Mouse (Mus musculus): ENCODE measurements around the gene G430095P16Rik.

G430095P16Rik gene

DNA sequence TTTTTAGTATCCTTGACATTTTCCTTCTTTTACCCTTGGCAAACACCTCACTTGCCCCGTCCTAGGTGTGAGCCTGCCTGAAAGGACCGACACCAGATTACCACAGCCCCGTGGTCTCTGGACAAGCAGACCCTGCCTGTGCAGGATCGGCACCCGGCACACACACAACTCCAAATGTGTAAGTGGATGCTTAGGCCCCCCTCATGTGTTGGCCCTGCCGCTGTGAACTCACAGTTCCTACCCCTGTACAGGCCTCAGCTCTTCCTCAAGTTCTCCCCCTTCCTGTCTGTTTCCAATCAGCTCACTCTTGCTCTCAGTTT lies 317 bp upstream of the G430095P16Rik start:
- DNase-seq (ENCODE audit: low spot score in 2 of 2) = no peak

DNA sequence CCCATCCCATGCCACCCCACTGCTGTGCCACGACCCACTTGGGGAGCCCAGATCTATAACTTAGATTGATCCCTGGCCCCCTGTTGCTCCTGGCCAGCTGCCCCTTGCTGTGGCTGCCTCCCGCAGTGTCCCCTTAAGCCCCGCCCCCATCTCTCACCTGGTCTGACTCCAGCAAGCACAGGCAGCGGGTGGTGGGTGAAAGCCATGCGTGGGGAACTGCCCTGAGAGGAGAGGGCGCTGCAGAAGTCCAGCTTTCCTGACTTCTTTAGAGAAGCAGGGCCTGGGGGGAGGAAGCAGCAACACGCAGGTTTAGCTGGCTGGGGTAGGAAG lies 729 bp downstream of the G430095P16Rik start:
- no peak for DNase-seq (ENCODE audit: low spot score in 2 of 2)

DNA sequence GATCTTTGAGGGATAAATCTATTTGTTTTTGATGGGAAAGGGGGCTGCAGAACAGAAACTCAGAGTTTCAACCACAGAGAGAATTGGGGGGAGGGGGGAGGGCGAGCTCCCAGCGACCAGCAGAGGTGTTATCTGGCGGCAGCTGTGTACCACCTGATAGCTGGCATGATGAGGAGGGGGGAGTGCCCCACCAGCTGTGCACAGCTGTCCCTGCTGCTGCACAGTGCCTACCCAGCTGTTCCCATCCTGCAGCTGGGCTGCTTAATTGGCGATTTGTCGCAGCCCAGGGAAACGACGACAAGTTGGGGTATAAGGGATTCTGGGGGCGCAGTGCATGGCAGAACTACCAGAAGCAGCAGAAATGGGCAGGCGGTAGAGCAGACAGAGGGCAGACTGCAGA lies 1.9 kb downstream of the G430095P16Rik start:
- DNase-seq (ENCODE audit: low spot score in 2 of 2) = no peak

DNA sequence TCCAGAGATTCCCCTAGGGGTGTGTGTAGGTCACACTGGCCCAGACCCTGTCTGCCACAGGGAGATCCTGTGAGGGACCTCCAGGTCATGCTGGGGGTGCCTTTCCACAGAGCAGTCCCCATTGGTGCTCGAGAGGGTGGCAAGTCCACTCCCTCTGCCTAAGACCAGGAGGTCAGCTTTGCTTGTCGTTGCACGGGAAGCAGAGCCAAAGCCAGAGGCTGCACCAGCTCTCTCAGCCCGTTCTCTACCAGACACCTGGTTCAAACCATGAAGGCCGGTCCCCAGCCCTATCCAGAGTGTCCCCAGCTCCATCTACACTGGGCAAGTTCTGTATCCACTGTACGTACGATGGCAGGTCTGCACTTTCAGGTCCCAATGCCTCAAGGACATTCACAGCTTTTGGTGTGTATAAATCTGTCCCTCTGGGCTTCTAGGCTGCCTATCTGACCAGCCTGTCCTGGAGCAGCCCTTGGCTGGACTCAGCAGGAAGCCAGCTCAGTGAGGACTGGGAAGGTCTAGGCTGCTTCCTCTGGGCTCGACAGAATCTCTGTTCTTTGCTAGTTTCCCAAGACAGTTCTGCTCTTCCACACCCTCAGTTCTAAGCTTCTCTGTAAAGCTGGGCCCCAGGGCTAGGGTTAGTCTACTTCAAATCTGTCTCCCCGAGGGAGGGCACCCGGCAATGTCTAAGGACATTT lies 2.6 kb downstream of the G430095P16Rik start:
- DNase-seq (ENCODE audit: low spot score in 2 of 2) = no peak

DNA sequence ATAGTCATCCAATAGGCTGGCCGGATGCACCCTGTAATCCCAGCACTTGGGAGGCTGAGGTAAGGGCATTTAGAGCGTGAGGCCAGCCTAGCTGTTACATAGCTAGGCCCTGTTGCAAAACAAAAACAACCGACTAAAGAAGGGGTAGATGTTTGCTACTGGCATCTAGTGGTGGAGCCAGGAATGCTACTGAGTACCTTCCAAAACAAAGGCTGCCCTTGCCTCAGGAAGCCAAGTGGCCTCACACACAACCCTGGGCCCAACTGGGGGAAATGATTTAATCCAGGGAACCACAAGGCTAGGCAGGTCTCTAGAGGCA lies 3.1 kb downstream of the G430095P16Rik start:
- no peak for DNase-seq (ENCODE audit: low spot score in 2 of 2)

DNA sequence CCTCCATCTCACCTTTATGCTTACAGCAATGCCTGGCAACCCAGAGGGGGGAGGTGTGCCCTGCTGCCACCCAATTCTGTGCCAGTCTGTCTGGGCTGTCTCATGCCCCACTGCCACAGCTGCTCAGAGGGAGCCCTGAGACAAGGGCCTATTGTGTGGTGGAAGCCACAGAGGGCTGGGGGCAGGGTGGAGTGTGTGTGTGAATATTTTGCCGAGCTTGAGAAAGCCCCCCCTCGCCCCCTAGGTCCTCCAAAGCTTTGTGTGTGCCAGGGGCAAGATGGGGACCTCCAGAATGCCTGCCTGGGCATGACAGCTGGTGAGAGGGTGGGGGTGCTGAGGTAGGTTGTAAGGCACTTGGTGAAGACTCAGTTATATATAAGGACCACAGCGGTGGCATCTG lies 5.7 kb downstream of the G430095P16Rik start:
- DNase-seq (ENCODE audit: low spot score in 2 of 2) = no peak

DNA sequence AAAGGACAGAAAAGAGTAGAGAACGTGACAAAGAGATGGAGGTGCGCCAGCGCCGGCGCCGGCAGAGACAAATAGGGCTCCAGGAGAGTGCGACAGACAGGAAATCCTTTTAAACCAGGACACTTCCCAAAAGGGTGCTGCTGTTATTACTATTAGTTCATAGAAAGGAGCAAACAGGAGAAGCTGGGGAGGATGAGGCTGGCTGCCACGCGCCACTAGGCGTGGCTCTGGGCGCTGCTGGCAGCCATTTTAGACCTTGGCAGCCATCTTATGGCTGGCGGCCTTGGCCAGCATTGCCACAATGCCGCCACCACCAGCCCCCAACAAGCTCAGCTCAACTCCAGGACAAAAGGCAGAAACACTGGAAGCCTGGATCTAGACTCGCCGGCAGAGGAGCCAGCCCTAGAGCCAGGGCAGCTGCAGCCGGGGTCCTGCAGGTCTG lies 7.1 kb downstream of the G430095P16Rik start:
- DNase-seq (ENCODE audit: low spot score in 2 of 2) = no peak

DNA sequence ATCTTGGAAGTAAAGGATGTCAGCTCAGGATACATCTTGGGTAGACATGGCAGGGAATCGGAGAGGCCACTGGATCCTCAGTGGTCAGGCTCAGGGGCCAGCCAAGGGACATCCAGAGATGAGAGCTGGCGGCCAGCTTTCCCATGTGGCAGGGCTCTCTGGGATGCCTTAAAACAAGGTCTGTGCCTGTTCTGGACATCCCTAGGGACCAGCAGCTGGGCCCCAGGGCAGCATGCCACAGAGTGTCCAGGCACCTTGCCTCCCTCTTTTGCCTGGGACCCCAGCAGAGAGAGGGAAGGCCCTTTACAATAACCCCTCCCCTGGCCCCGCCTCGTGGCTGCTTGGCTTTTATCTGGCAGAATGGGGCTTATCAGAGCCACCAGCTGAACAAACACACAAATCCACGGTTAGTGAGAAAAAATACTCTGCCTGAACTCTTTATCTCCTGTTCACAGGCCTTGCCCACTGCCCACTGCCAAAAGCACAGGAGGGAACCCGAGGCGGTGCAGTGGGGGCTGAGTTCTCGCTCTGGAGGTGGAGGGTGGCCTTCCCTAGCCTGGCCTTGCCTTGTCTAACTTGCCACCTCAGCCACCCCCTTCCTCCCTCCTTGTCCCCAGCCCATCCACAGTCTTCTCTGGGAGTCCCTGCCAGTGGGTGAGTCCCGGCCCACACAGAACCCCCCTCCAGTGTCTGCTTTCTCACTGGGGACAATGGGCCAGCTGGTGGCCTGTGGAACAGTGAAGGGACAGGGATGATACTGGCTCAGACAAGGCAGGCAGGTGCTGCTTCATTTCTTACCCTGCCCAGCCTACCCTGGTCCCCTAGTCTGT lies 7.9 kb downstream of the G430095P16Rik start:
- peak in 1 of 2 experiments; percentile 60 for DNase-seq (ENCODE audit: low spot score in 2 of 2)

DNA sequence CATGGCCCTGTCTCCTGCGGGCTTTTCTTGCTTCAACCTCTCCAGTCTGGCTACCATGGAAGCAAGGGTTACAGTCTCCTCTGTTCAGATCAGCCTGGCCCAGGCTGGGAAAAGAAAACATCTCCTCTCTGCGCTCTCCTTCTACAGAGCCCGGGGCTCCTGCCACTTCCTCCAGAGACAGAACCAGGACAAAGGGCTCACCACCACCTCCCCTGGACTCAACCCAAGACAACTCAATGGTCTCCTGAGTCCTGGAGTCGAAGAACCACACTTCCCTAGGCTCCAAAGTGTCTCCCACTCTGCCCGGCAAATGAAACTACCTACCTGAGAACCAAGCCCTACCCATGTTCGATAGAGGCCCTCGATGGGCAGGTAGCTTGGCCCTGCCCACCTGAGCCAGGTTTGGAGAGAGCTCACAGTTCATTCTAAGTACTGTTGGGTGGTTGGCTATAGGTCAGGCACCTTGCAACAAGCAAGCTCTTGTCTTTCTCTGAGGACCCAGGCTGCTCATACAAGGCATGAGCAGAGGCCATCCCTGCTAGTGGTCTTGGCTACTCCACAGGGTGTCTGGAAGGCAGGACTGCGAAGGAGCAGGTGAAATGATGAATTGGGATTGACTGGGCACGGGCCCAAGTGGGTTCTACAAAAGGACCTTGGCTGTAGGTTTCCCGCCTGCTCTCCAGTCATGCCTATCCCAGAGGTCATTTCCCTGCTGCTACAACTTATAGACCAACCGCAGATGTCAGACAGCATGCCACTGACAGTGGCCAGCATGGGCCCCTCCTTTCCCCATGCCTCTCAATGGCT lies 8.8 kb downstream of the G430095P16Rik start:
- no peak for DNase-seq (ENCODE audit: low spot score in 2 of 2)

DNA sequence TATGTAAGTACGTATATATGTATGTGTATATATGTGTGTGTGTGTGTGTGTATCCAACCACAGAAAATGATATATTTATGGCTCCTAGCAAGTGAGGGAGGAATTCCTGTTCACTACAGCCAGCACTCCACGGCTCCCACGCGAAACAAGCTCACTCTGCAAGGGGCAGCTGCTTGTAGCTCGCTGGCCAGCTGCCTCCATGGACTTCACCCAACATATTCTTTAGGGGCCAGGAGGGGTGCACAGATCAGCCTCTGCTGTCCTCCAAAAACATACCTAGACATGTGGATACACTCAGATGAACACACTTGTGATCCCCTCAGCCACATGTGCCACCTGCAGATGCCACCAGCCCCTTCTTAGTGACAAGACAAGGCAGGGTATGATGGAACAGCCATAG lies 9.7 kb downstream of the G430095P16Rik start:
- DNase-seq (ENCODE audit: low spot score in 2 of 2) = no peak

DNA sequence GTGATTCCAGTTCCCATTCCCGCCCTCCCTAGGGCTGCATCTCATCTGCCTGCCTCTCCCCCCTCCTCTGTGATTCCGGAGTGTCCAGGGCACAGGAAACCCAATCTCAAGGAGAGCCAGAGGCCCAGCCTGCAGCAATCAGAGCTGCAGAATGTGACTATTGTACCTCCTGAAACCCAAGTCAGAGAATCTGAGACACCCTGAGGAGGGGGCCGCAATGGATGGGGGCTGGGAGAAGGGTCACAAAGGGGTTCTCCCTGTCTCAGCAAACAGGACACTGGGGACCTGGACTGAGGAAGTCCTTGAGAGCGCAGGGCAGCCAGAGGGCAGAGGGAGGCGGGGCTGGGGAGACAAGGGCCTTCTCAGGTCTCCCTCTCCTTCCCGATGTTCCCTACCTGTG lies 10.2 kb downstream of the G430095P16Rik start:
- no peak for DNase-seq (ENCODE audit: low spot score in 2 of 2)

DNA sequence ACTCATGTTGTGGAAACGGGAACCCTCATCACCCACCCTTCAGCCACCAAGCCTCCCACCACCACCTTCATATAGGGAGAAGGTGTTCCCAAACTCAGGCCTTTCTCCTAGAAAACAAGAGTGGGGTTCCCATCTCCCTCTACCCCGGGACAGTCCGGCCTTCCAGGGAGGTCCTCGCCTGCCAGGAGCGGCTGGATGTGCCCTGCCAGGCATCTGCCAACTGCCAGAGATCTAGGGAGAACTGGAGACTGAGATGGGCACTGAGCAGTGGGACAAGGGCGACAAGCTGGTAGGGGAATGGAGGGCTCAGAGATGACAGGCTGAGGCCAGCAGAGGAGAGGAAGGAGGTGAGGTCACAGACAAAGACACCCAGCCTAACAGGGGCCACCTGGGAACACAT lies 11.2 kb downstream of the G430095P16Rik start:
- no peak for DNase-seq (ENCODE audit: low spot score in 2 of 2)

DNA sequence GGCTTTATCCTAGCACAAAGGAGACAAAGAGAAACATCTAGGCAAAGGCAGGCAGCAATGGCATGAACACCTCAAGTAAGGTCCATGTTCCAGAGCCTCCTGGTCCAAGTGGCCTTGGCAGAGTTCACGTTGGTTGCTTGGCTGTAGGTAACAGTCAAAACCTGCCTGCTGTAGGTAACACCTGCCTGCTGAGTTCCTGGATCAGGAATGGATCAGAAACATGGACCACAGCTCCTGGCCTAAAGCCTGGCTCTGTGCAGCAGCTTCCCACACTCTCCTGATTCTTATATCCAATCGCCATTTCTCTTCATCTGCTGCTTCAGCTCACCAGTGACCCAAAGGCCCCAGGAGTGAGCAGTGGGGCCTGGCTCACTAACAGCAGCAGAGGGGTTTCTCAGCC lies 11.9 kb downstream of the G430095P16Rik start:
- DNase-seq (ENCODE audit: low spot score in 2 of 2) = no peak

DNA sequence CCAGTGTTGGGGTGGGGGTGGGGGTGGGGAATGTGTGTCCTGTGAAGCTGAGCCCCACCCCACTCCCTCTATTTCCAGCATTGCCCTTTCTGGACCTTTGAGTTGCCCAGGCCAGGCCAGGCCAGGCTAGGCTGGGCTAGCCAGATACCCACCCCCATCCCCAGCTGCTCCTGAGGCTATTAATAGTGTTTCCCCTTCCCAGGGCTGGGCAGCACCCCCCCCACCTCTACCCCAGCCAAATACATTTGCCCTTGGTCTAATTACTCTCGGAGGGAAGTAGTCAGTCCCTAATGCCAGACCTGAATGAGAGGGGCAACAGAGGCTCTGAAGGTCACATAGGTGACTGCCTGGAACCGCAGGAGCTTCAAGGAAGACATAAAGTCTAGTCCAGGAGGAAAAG lies 12.8 kb downstream of the G430095P16Rik start:
- DNase-seq (ENCODE audit: low spot score in 2 of 2) = no peak

DNA sequence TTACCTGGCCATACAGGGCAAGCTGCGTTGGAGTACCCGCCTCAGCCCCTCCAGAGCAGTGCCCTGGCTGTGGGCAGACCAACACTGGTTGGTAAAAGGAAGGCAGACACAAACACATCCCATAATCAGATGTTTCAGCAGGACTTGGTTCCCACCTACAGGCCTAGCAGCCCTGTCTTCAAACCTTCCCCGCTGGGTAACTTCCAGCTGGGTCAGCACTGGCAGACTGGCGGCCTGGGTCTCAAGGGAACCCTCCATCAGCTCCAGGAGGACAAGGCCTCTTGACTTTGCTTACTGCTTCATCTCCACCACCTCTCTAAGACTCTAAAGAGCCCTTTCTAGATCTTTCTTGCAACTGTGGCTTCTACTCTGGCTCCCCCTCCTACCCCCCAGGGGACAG lies 13.7 kb downstream of the G430095P16Rik start:
- no peak for DNase-seq (ENCODE audit: low spot score in 2 of 2)

DNA sequence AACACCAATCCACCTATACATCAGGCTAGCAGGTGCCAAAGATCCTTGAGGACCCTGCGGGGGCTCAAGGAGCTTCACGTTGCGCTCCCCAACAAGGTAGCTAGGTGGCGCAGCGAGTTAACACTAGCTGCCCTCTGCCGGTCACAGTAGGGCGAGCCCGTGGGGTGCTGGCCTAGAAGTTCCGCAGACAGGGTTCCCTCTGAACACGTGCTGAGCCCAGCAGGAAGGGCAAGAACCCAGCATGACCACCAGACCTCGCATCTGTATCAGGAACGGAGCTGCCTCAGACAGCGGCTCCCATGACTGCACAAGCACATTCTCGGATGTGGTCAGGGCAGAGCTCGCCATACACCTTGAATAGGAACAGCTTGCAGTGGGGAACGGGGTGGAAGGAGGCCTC lies 14.8 kb downstream of the G430095P16Rik start:
- DNase-seq (ENCODE audit: low spot score in 2 of 2) = peak; percentile 73 to 87

DNA sequence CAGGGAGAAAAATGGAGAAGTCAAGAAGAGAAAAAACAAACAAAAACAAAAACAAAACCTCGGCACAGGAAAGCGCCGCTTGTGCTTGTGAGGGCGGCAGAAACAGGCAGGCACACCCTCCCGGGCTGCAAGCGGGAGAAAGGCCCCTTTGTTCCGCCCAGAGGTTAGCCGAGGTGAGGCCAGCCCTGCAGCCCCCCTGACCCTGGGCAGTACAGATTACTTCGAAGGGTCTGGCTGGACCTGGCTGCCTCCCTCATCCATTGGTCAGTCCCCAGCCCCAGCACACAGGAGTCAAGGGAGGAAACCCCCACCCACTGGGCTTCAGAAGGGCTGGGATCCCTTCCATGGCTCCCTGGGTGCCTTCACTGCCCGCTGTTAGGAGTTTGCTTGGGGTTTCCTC lies 15.5 kb downstream of the G430095P16Rik start:
- DNase-seq (ENCODE audit: low spot score in 2 of 2) = no peak

DNA sequence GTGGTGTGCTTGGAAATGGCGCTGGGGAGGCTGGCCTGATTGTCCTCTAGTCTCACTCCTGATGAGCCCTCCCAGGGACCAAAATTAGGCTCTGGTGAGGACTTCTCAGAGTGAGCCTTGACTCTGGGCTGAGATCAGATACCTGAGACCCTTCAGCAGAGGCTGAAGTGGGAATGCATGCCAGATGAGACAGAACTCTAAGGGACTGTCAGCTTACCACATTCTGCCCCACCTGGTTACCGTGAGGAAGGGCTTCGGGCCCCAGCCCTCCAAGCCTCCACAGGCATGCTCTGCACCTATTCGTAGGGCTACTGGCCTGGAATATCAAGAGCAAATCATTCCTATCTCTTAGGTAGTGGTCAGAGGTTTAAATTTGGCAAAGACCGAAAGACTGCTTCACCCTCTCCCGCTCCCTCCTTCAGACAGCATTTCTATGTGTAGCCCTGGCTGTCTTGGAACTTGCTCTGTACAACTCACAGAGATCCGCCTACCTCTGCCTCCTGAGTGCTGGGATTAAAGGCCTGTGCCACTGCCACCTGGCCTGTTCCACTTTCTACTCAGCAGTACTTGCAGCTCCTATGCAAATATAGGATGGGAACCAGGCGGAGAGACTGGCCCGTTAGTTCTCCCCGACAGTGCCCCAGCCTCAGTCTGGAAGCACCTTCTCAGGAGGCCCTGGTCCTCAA lies 16.1 kb downstream of the G430095P16Rik start:
- no peak for DNase-seq (ENCODE audit: low spot score in 2 of 2)

DNA sequence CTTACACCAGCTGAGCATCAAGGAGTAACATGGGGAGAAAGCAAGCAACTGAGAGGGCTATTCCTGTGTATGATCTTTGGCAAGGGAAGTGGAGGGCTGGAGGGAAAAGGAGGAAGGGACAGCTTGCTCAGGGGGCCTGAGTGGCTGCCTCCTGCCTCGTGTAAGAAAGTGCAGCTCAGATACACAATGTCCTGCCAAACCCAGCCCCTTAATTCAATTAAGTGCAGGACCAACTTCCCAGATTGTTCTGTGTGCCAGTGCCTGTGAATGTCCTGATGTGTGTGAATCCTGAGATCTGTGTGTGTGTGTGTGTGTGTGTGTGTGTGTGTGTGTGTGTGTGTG lies 16.6 kb downstream of the G430095P16Rik start:
- DNase-seq (ENCODE audit: low spot score in 2 of 2) = no peak

DNA sequence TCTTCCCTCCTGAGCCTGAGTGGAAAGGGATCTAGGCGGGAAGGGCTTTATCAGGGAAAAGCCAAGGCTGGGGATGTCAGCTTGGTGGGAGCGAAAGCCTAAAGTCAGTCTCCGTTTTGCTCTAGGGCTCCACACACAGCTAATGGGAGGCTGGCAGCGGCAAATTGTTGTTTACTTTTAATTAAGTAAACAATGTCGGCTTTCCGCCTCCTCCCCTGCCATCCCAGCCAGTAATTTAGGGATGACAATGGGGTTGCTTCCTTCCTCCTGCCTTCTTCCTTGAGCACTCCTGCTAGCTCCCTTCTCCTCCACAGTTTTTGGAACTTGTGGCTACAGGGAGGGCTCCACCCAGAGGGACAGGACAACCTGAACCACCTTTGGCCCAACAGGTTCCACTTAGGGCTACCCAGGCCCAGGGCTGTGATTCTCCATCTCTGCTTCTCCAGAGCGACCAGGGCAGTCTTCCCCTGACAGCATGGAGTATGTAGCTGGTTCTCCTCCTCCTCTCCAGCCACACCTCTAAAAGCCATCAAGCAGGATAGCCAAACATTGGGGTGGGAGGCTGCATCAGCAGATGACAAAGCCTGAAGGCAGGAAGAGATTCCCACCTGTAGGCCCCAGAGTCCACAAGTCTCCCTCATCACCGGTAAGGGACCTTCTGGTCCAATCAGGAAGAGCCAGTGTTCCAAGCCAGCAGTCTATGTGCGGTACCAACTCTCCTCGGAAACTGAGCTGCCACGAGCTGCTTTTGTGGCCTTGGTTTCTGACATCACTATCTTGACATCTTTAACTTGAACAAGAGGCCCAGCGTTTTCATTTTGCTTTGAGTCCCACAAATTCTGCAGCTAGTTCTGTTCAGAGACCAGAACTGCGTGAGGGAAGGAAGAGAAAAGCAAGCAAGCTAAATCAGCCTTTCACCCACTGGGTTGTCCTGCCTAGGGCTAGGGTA lies 18.4 kb downstream of the G430095P16Rik start:
- no peak for DNase-seq (ENCODE audit: low spot score in 2 of 2)
